Mouse (Mus musculus) kidney, postnatal 0 days (tissue): ENCODE data around the gene Upk1b. TPM values are rescaled to one million over a fixed set of nuclear protein-coding genes. Genes with fewer than 3 reads are reported as not detected.

Experiments used
- ATAC-seq: fragments of 200-750 bp; cut with Nextera tagmentation; replicated peaks from 2 replicates; pipeline ENCODE4 v1.8.0; 2017; ENCODE audit warnings: low read depth, moderate number of reproducible peaks, moderate TSS enrichment, moderate library complexity; ENCODE audit not compliant: low FRiP score
- DNase-seq: peaks from one replicate; pipeline ENCODE4 v3.0.0-alpha.2; 2016; ENCODE audit warnings: low spot score
- H3K27ac ChIP-seq: fragments of 300-500 bp; sonication (generic); 2 replicates; pipeline ENCODE4 v1.5.1; 2014; ENCODE audit warnings: mild to moderate bottlenecking
- H3K27me3 ChIP-seq: fragments of 300-500 bp; sonication (generic); 2 replicates; pipeline ENCODE4 v1.6.1; 2014; ENCODE audit warnings: low read length, mixed read lengths; ENCODE audit not compliant: insufficient read depth
- H3K36me3 ChIP-seq: fragments of 300-500 bp; sonication (generic); 2 replicates; pipeline ENCODE4 v1.6.1; 2014; ENCODE audit warnings: low read length, mixed read lengths; ENCODE audit not compliant: insufficient read depth
- H3K4me1 ChIP-seq: fragments of 300-500 bp; sonication (generic); replicated peaks from 2 replicates; pipeline ENCODE4 v1.6.1; 2014; ENCODE audit warnings: antibody characterized with exemption, low read length, mixed read lengths; ENCODE audit not compliant: insufficient read depth
- H3K4me2 ChIP-seq: fragments of 300-500 bp; sonication (generic); 2 replicates; pipeline ENCODE4 v1.6.1; 2014; ENCODE audit warnings: mild to moderate bottlenecking, low read length, moderate library complexity, mixed read lengths
- H3K4me3 ChIP-seq: fragments of 300-500 bp; sonication (generic); replicated peaks from 2 replicates; pipeline ENCODE4 v1.5.1; 2014; ENCODE audit warnings: low read depth, low read length
- H3K9ac ChIP-seq: fragments of 300-500 bp; sonication (generic); 2 replicates; pipeline ENCODE4 v1.6.1; 2014; ENCODE audit warnings: low read depth, low read length
- H3K9me3 ChIP-seq: fragments of 300-500 bp; sonication (generic); replicated peaks from 2 replicates; pipeline ENCODE4 v1.6.1; 2016; ENCODE audit warnings: low read length, inconsistent platforms, mixed read lengths
- CTCF ChIP-seq: IDR thresholded peaks from 2 replicates; pipeline ENCODE4 v1.5.1; 2016; ENCODE audit warnings: antibody characterized with exemption, low read depth, mild to moderate bottlenecking, moderate library complexity
- WGBS: fragments of 180-500 bp; shearing (Covaris S2); extraction: QIAGEN DNeasy Blood & Tissue Kit; methylation state at CpG from one replicate; pipeline ENCODE4 v1.1.7; 2014; 5-methylcytosine and 5-hydroxymethylcytosine counted together
- polyA plus RNA-seq: library from polyadenylated mRNA; unstranded; fragments of >200 nt; fragmentation: Nextera tagmentation; extraction: Ambion mirVana; gene quantifications from 2 replicates; pipeline ENCODE4 v1.2.1, GENCODE M21; 2015

The Upk1b gene
- polyA plus RNA-seq, 1 experiment from 2014 or later, result 47.9 TPM

- Histone ChIP-seq H3K4me1 (peaks cover 4% of the 10 kb centered on the region; the same call in 1 of the 2 replicates), H3K4me3 (peak overlapping the region; percentile 26; the same call in 1 of the 2 replicates), H3K9ac (no peak overlapping the region), H3K27ac (no peak overlapping the region), H3K36me3 (no peaks in the 10 kb centered on the region), H3K4me2 (peak overlapping the region; percentile 55), H3K9me3 (no peaks in the 10 kb centered on the region), H3K27me3 (no peaks in the 10 kb centered on the region)
- peak; percentile 89 for DNase-seq
- peak; percentile 90 for TF ChIP-seq CTCF
- 21% methylated on average over 15 of the region's 15 CpGs for WGBS
- peak; percentile 67; the same call in 1 of the 2 replicates for ATAC-seq
Measured at GRCm38 (mm10) chr16:38729610-38730288, 70.4 kb downstream of the Upk1b start.

GRCm38 (mm10) chr16:38729139-38729538, 71.0 kb downstream of the Upk1b start:
- H3K9me3 ChIP-seq, result no peaks in the 10 kb centered on the region
- no peak overlapping the region for H3K4me3 ChIP-seq
- H3K4me2 ChIP-seq, result no peak overlapping the region
- H3K27me3 ChIP-seq, result no peaks in the 10 kb centered on the region
- ATAC-seq (peak; percentile 33; the same call in 1 of the 2 replicates), DNase-seq (no peak)
- H3K27ac ChIP-seq, result no peak overlapping the region
- WGBS, result 71% methylated on average over 6 of the region's 6 CpGs
- no peak overlapping the region for H3K9ac ChIP-seq
- H3K36me3 ChIP-seq, result no peaks in the 10 kb centered on the region
- no peak for TF ChIP-seq CTCF
- H3K4me1 ChIP-seq, result peaks cover 4% of the 10 kb centered on the region; the same call in 1 of the 2 replicates

- no peak overlapping the region for H3K9ac ChIP-seq
- no peaks in the 10 kb centered on the region for H3K9me3 ChIP-seq
- WGBS, result 76% methylated on average over 15 of the region's 15 CpGs
- no peak overlapping the region for H3K4me2 ChIP-seq
- peaks cover 4% of the 10 kb centered on the region; the same call in 1 of the 2 replicates for H3K4me1 ChIP-seq
- no peak overlapping the region for H3K27ac ChIP-seq
- no peaks in the 10 kb centered on the region for H3K36me3 ChIP-seq
- no peaks in the 10 kb centered on the region for H3K27me3 ChIP-seq
- TF ChIP-seq CTCF, result no peak
- no peak for DNase-seq
- H3K4me3 ChIP-seq, result no peak overlapping the region
- ATAC-seq, result peak; percentile 57; the same call in 1 of the 2 replicates
Measured at GRCm38 (mm10) chr16:38728576-38729132, 71.5 kb downstream of the Upk1b start.

DNA sequence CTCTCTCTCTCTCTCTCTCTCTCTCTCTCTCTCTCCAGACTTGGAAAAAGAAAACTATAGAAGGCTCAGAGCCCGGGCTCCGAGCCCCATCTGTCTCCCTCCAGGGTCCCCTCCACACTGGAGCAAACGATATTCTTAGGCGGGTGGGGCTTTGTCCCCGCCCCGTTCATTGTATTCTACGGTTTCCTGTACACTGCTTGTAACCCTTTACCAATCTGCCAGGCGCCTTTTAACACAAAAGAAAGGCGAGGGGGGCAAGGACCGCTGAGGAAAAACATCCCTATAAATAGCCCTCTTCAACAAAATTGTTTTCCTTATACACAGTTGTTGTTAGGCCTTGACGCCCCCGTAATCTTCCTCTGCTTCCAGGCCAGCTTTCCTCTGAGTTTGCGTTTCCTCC, 75.2 kb downstream of the Upk1b start:
- H3K27ac ChIP-seq, result peak overlapping the region; percentile 72
- ATAC-seq, result no peak
- 0 out of 2 replicates have a peak overlapping the region, but pooled peaks have one; percentile 1 for H3K4me2 ChIP-seq

DNA sequence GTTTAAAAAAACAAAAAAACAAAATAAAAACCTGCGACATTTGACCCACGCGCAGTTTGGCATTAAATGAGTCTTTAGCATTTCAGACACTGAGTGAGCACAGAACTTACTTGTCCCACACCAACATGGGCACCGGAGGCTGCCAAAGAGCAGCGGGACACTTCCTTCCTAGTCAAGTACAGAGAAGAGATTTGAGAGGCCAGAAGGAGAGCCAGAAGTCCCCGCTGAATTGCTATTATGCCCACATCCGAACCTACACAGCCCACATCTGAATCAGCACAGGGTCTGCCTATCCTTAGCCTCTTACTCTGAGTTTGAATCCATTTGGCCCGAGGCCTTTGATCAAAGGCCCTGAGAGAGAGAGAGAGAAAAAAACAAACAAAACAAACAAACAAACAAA, 75.9 kb downstream of the Upk1b start:
- 72% methylated on average over 8 of the region's 8 CpGs for WGBS

More for the DNA sequence above, 75.2 kb downstream of the Upk1b start:
- H3K9me3 ChIP-seq, result no peaks in the 10 kb centered on the region
- peak; percentile 54 for DNase-seq
- peaks cover 3% of the 10 kb centered on the region; the same call in 1 of the 2 replicates for H3K4me1 ChIP-seq
- TF ChIP-seq CTCF, result no peak
- H3K4me3 ChIP-seq, result no peak overlapping the region
- H3K9ac ChIP-seq, result no peak overlapping the region
- H3K36me3 ChIP-seq, result no peaks in the 10 kb centered on the region
- no peaks in the 10 kb centered on the region for H3K27me3 ChIP-seq
- WGBS, result 57% methylated on average over 13 of the region's 13 CpGs

More for the DNA sequence above, 75.9 kb downstream of the Upk1b start:
- ATAC-seq, result no peak
- Histone ChIP-seq H3K4me1 (no peaks in the 10 kb centered on the region), H3K4me3 (no peak overlapping the region), H3K27ac (peak overlapping the region; percentile 72), H3K27me3 (no peaks in the 10 kb centered on the region), H3K9me3 (no peaks in the 10 kb centered on the region), H3K9ac (no peak overlapping the region), H3K4me2 (0 out of 2 replicates have a peak overlapping the region, but pooled peaks have one; percentile 1), H3K36me3 (no peaks in the 10 kb centered on the region)
- no peak for DNase-seq
- no peak for TF ChIP-seq CTCF

Other genes starting within 250 kb of the Upk1b start
- 70.3 and 74.6 TPM in 2 replicates for gene Tmem39a, start 241.6 kb downstream of the Upk1b start, polyA plus RNA-seq
- gene Arhgap31, start 87.1 kb downstream of the Upk1b start, polyA plus RNA-seq, result 5.4 and 5.9 TPM in 2 replicates
- 28.8 and 29.9 TPM in 2 replicates for gene B4galt4, start 58.1 kb downstream of the Upk1b start, polyA plus RNA-seq
- gene 4930435E12Rik, start 28.4 kb upstream of the Upk1b start, polyA plus RNA-seq, result not detected in 2 replicates
- gene Igsf11, start 92.3 kb upstream of the Upk1b start, polyA plus RNA-seq, result 7.1 and 8.4 TPM in 2 replicates